Comparison of ENCODE assay signal across 16 mouse cellular contexts in genomic region chr2:155872486-155872885, GRCm38 (mm10). TPM values are rescaled to one million over a fixed set of nuclear protein-coding genes. Genes with fewer than 3 reads are reported as not detected.
DNase-seq lines count a peak whose midpoint lies in the region; ATAC-seq and TF ChIP-seq lines count a peak whose summit lies in the region.
"Had no signal": no experiment of that assay in that cellular context is flagged by ENCODE, and none has a peak within 500 bp of the region (broad histone marks: within the 10 kb centered on the region; RNA-seq: fewer than 3 reads in every experiment).

No protein-coding gene starts in this region.

- peaks cover 32% of the 10 kb centered on the region for H3K36me3 ChIP-seq in midbrain, embryonic 13.5 days
- 0 out of 2 replicates have a peak, but pooled peaks cover 12% of the 10 kb centered on the region for H3K36me3 ChIP-seq in midbrain, embryonic 15.5 days (replicated peaks)
- H3K36me3 ChIP-seq in forebrain, postnatal 0 days (ENCODE audit: insufficient read depth): peaks cover 31% of the 10 kb centered on the region
- peaks cover 11% of the 10 kb centered on the region for H3K36me3 ChIP-seq in small intestine, adult 2 months (ENCODE audit: control insufficient read depth, insufficient read depth, low read length)

- no peak for TF ChIP-seq POLR2A in small intestine, adult 2 months (IDR thresholded peaks at IDR 0.05; ENCODE audit: low read depth, low read length)

- 0 out of 2 replicates have a peak, but pooled peaks cover 3% of the 10 kb centered on the region for H3K4me1 ChIP-seq in midbrain, embryonic 13.5 days (replicated peaks)
- no peaks in the 10 kb centered on the region for H3K4me1 ChIP-seq in midbrain, embryonic 15.5 days
- H3K4me1 ChIP-seq in forebrain, postnatal 0 days (ENCODE audit: insufficient read depth): 0 out of 2 replicates have a peak, but pooled peaks cover 4% of the 10 kb centered on the region
- peaks cover 9% of the 10 kb centered on the region; the same call in 1 of the 2 replicates for H3K4me1 ChIP-seq in small intestine, adult 2 months (ENCODE audit: control insufficient read depth, insufficient read depth, insufficient read length, low read length)

- peak overlapping the region; percentile 20 for H3K27ac ChIP-seq in midbrain, embryonic 13.5 days
- H3K27ac ChIP-seq in midbrain, embryonic 15.5 days: no peak overlapping the region
- no peak overlapping the region for H3K27ac ChIP-seq in forebrain, postnatal 0 days (ENCODE audit: low read depth, low read length)
- peak overlapping the region; percentile 18; the same call in 1 of the 2 replicates for H3K27ac ChIP-seq in small intestine, adult 2 months (ENCODE audit: insufficient read depth, low read depth, low read length)

- TF ChIP-seq CTCF in forebrain, postnatal 0 days (IDR thresholded peaks at IDR 0.05; ENCODE audit: low read depth): no peak
- no peak for TF ChIP-seq CTCF in small intestine, adult 2 months (IDR thresholded peaks at IDR 0.05; ENCODE audit: extremely low read depth, insufficient read length, insufficient replicate concordance, low read depth, low read length)

- ATAC-seq in midbrain, embryonic 13.5 days: no peak
- ATAC-seq in midbrain, embryonic 15.5 days (replicated peaks): no peak
- ATAC-seq in forebrain, postnatal 0 days: no peak
- no peak for ATAC-seq in erythroblast, adult 5-6 weeks (replicated peaks; ENCODE audit: low FRiP score, poor library complexity, severe bottlenecking)

- WGBS in midbrain, embryonic 13.5 days: 78% methylated on average over 8 of the region's 8 CpGs
- 75% methylated on average over 8 of the region's 8 CpGs for WGBS in midbrain, embryonic 15.5 days
- WGBS in forebrain, postnatal 0 days: 39% methylated on average over 8 of the region's 8 CpGs
- 82% methylated on average over 8 of the region's 8 CpGs for WGBS in small intestine, adult 2 months

- no peak overlapping the region for H3K4me2 ChIP-seq in midbrain, embryonic 13.5 days (replicated peaks)
- no peak overlapping the region for H3K4me2 ChIP-seq in midbrain, embryonic 15.5 days
- H3K4me2 ChIP-seq in forebrain, postnatal 0 days (ENCODE audit: low read depth): no peak overlapping the region

- DNase-seq in cerebellum, adult 11-12 months: peak; percentile 26
- DNase-seq in cerebellum, postnatal 4 days (ENCODE audit: low spot score in 2 of 2): no peak
- DNase-seq in forebrain, postnatal 0 days: peak; percentile 29
- no peak for DNase-seq in adrenal gland, postnatal 4 days (ENCODE audit: low spot score in 2 of 2)
- DNase-seq: adrenal gland, postnatal 14 days; heart, postnatal 4 days; kidney, adult 8-10 months; thymus, postnatal 14 days had no signal

- no peaks in the 10 kb centered on the region for H3K9me3 ChIP-seq in midbrain, embryonic 13.5 days
- H3K9me3 ChIP-seq in midbrain, embryonic 15.5 days: no peaks in the 10 kb centered on the region
- H3K9me3 ChIP-seq in forebrain, postnatal 0 days (ENCODE audit: low read length): no peaks in the 10 kb centered on the region

- H3K27me3 ChIP-seq in midbrain, embryonic 13.5 days: no peaks in the 10 kb centered on the region
- H3K27me3 ChIP-seq in midbrain, embryonic 15.5 days (replicated peaks): no peaks in the 10 kb centered on the region
- H3K27me3 ChIP-seq in forebrain, postnatal 0 days (ENCODE audit: insufficient read depth, low read length): no peaks in the 10 kb centered on the region
- H3K27me3 ChIP-seq in small intestine, adult 2 months (ENCODE audit: control insufficient read depth, insufficient read depth, low read length): no peaks in the 10 kb centered on the region

- no peak overlapping the region for H3K4me3 ChIP-seq in midbrain, embryonic 13.5 days (replicated peaks)
- no peak overlapping the region for H3K4me3 ChIP-seq in midbrain, embryonic 15.5 days
- H3K4me3 ChIP-seq in forebrain, postnatal 0 days (ENCODE audit: low read depth, low read length): no peak overlapping the region
- no peak overlapping the region for H3K4me3 ChIP-seq in small intestine, adult 2 months (ENCODE audit: low read depth, low read length)

- no peak overlapping the region for H3K9ac ChIP-seq in midbrain, embryonic 13.5 days (replicated peaks)
- H3K9ac ChIP-seq in midbrain, embryonic 15.5 days: no peak overlapping the region
- peak overlapping the region; percentile 22; the same call in 1 of the 2 replicates for H3K9ac ChIP-seq in forebrain, postnatal 0 days

RNA-seq across cellular contexts. Expression of gene Fam83c, which starts 37.8 kb away (rescaled TPM):
- 0.58 and 0.66 TPM in 2 replicates for polyA plus RNA-seq in midbrain, embryonic 13.5 days (2015; fragmentation: Nextera tagmentation; extraction: Ambion mirVana)
- polyA plus RNA-seq in midbrain, embryonic 15.5 days (2015; fragmentation: Nextera tagmentation; extraction: Ambion mirVana): 0.54 and 0.60 TPM in 2 replicates
- total RNA-seq in forebrain, postnatal 0 days (2014; rRNA removed): not detected in 2 replicates
- polyA plus RNA-seq in forebrain, postnatal 0 days (2015; fragmentation: Nextera tagmentation; extraction: Ambion mirVana): 0.06 and 0.12 TPM in 2 replicates
- polyA plus RNA-seq in small intestine, adult 2 months (2012; rRNA removed): 0.34 and 0.89 TPM in 2 replicates
- not detected for total RNA-seq in adrenal gland, postnatal 4 days (2021)
- total RNA-seq in erythroblast, adult 5-6 weeks (2015; ENCODE audit: low replicate concordance): not detected in 2 replicates
- not detected in 2 replicates for total RNA-seq in erythroblast, adult 5-6 weeks (2017; ENCODE audit: low replicate concordance)
- total RNA-seq: adrenal gland, postnatal 14 days; gastrocnemius, adult 18-20 months; heart, postnatal 4 days; layer of hippocampus, adult 8-10 months; left cerebral cortex, postnatal 36 days; megakaryocyte progenitor cell, adult 5-6 weeks had no signal

RNA-seq across cellular contexts. Expression of gene Eif6, which starts 45.8 kb away (rescaled TPM):
- 157 and 161 TPM in 2 replicates for polyA plus RNA-seq in midbrain, embryonic 13.5 days (2015; fragmentation: Nextera tagmentation; extraction: Ambion mirVana)
- polyA plus RNA-seq in midbrain, embryonic 15.5 days (2015; fragmentation: Nextera tagmentation; extraction: Ambion mirVana): 140 and 156 TPM in 2 replicates
- 91.9 and 99.3 TPM in 2 replicates for total RNA-seq in forebrain, postnatal 0 days (2014; rRNA removed)
- 145 and 171 TPM in 2 replicates for polyA plus RNA-seq in forebrain, postnatal 0 days (2015; fragmentation: Nextera tagmentation; extraction: Ambion mirVana)
- 231 and 467 TPM in 2 replicates for polyA plus RNA-seq in small intestine, adult 2 months (2012; rRNA removed)
- total RNA-seq in adrenal gland, postnatal 4 days (2021): 100 to 1,000 TPM; 137 to 148 TPM
- 20.4 and 58.3 TPM in 2 replicates for total RNA-seq in erythroblast, adult 5-6 weeks (2015; ENCODE audit: low replicate concordance)
- 17.0 and 22.2 TPM in 2 replicates for total RNA-seq in erythroblast, adult 5-6 weeks (2017; ENCODE audit: low replicate concordance)

RNA-seq across cellular contexts. Expression of gene BC029722, which starts 53.3 kb away (rescaled TPM):
- polyA plus RNA-seq in midbrain, embryonic 13.5 days (2015; fragmentation: Nextera tagmentation; extraction: Ambion mirVana): 24.3 and 25.2 TPM in 2 replicates
- polyA plus RNA-seq in midbrain, embryonic 15.5 days (2015; fragmentation: Nextera tagmentation; extraction: Ambion mirVana): 39.5 and 40.2 TPM in 2 replicates
- 26.4 and 31.4 TPM in 2 replicates for total RNA-seq in forebrain, postnatal 0 days (2014; rRNA removed)
- polyA plus RNA-seq in forebrain, postnatal 0 days (2015; fragmentation: Nextera tagmentation; extraction: Ambion mirVana): 53.4 and 55.5 TPM in 2 replicates
- polyA plus RNA-seq in small intestine, adult 2 months (2012; rRNA removed): 23.6 and 38.3 TPM in 2 replicates
- total RNA-seq in adrenal gland, postnatal 4 days (2021): 10 to 100 TPM; 72.5 to 72.6 TPM
- 1.3 and 3.8 TPM in 2 replicates for total RNA-seq in erythroblast, adult 5-6 weeks (2015; ENCODE audit: low replicate concordance)
- 2.4 and 3.5 TPM in 2 replicates for total RNA-seq in erythroblast, adult 5-6 weeks (2017; ENCODE audit: low replicate concordance)

RNA-seq across cellular contexts. Expression of gene Uqcc1, which starts 57.6 kb away (rescaled TPM):
- polyA plus RNA-seq in midbrain, embryonic 13.5 days (2015; fragmentation: Nextera tagmentation; extraction: Ambion mirVana): 55.7 and 64.9 TPM in 2 replicates
- polyA plus RNA-seq in midbrain, embryonic 15.5 days (2015; fragmentation: Nextera tagmentation; extraction: Ambion mirVana): 63.6 and 68.8 TPM in 2 replicates
- 43.5 and 67.7 TPM in 2 replicates for total RNA-seq in forebrain, postnatal 0 days (2014; rRNA removed)
- polyA plus RNA-seq in forebrain, postnatal 0 days (2015; fragmentation: Nextera tagmentation; extraction: Ambion mirVana): 55.9 and 63.0 TPM in 2 replicates
- polyA plus RNA-seq in small intestine, adult 2 months (2012; rRNA removed): 9.0 and 9.6 TPM in 2 replicates
- total RNA-seq in adrenal gland, postnatal 4 days (2021): 100 to 1,000 TPM in 1 of 2 experiments, 10 to 100 TPM in 1; 92.3 to 106 TPM
- total RNA-seq in erythroblast, adult 5-6 weeks (2015; ENCODE audit: low replicate concordance): 6.7 and 7.9 TPM in 2 replicates
- total RNA-seq in erythroblast, adult 5-6 weeks (2017; ENCODE audit: low replicate concordance): 4.3 and 8.2 TPM in 2 replicates

Comparison
In these comparisons a context has a peak if more than half of its experiments do, and no peak if none do; other contexts are left out.
1. DNase-seq: peak in cerebellum, adult 11-12 months (single experiment) and forebrain, postnatal 0 days (single experiment); none in cerebellum, postnatal 4 days (0 of 2) and adrenal gland, postnatal 4 days (0 of 2).
2. H3K27ac ChIP-seq: peak in midbrain, embryonic 13.5 days (single experiment) and small intestine, adult 2 months (single experiment); none in midbrain, embryonic 15.5 days (single experiment) and forebrain, postnatal 0 days (single experiment).